Mouse (Mus musculus): ENCODE measurements at regions not wholly inside any gene's neighbourhood (a gene's known extent, or its start where the extent isn't known, plus 50 kb on each side); places are given as distances from the start of the nearest gene placed in this dataset.

GRCm38 (mm10) chr17:51683318-51683717 is 149.8 kb downstream of the Satb1 start:
- no peak for DNase-seq (ENCODE audit: low spot score)

DNA sequence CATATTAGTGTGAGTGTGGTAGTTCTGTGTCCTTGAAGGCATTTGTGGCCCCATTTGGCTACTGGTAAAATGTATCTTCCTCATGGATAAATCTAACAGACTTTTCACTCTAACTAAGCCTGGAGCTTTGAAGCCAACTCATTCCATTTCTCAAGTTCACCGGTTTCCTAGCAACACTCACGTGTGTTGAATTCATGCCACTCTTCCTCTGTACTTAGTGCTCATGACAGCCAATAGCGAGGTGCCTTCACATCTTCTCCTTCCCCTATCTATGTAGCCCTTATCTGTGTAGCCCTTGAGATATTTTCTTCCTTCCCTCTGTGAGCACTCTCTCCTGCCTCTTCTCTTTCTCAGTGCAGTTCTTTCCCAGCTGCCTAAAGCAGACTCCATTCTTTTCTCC is 150.7 kb downstream of the Satb1 start:
- no peak for DNase-seq (ENCODE audit: low spot score)

GRCm38 (mm10) chr17:51677451-51677850 is 155.6 kb downstream of the Satb1 start:
- DNase-seq (ENCODE audit: low spot score), result no peak

DNA sequence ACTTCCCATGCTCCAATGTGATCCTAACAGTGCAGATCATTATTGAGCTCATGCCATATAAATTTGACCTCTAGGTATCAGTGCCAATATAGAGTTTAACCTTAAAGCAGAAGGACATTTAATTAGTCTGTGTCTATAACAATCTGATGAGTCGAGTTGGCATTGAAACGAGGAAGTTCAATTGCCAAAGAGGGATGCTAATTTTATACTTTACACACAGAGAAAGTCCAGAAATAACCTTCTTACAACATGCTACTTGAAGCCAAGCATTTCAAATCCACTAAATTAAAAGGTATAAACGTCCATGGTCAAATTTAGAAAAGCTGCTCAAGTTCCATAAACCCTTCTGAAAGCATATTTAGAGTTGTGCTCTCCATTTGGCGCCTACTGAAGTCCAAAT is 174.7 kb downstream of the Satb1 start:
- no peak for DNase-seq (ENCODE audit: low spot score)

GRCm38 (mm10) chr17:51653881-51654280 is 179.2 kb downstream of the Satb1 start:
- DNase-seq (ENCODE audit: low spot score), result peak; percentile 27

DNA sequence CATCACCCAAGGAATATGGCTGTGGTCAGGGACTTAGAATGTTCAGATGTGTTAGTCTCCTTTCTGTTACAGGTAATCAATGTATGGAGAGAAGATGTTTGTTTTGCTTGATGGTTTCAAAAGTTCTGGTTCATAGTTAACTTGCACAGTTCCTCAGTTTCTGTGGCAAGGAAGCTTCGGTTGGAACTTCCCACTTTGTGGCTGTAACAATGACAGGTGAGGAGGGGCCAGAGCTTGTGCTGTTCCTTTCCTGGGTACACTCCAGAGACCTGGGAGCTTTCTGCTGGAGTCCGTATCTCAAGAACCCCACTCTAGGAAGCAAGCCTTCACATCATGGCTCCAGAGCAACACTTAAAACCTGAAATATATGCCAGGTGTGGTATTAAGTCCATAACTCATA is 181.2 kb downstream of the Satb1 start:
- no peak for DNase-seq (ENCODE audit: low spot score)

DNA sequence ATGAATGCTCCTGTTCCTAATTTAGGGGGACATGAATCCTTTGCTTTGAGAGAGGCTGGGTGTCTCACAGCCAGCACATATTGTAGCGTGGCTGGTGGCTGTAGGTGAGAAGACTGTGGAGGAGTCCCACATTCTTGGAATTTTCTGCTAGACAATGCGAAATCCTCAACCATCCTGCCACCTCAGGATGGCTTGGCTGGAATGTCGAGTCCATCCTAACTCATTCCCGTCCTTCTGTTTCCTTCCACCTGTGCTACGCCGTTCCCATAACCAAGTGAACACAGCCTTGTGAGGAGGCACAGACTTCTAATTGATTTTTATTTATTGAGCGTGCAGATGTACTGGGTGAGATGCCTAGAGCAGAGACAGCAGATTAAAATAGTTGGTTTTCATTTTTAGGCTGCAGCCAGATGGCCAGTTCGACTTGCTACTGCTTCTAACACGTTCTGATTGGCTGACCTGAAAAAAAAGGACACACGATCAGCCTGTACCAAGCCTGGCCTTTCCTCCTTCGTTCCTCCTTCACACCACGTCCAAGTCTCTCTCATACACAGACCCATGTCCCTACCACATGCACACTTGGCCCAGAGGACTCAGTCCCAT is 183.8 kb downstream of the Satb1 start:
- no peak for DNase-seq (ENCODE audit: low spot score)

- no peak for DNase-seq (ENCODE audit: low spot score)
Observed at GRCm38 (mm10) chr17:51646416-51646815, 186.7 kb downstream of the Satb1 start.

- no peak for DNase-seq (ENCODE audit: low spot score)
Observed at GRCm38 (mm10) chr17:51645866-51646265, 187.2 kb downstream of the Satb1 start.

DNA sequence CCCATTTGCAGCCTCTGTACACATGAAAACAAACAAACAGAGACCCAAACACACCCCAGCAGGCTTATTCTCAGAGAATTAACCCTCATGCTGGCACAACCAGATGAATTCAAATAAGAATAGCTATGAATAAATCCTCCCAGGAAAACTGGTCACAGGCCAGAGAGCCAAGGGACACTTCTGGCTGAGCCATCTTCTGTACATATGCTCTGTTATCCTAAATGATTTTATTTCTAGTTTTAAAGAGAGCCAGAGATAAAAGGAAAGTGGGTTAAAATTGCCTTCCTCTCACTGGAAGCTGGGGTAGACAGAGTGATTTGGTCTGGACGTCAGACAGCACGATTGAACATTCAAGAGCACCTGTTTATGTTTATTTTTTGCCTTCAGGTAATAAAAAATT is 190.4 kb downstream of the Satb1 start:
- DNase-seq (ENCODE audit: low spot score), result no peak

DNA sequence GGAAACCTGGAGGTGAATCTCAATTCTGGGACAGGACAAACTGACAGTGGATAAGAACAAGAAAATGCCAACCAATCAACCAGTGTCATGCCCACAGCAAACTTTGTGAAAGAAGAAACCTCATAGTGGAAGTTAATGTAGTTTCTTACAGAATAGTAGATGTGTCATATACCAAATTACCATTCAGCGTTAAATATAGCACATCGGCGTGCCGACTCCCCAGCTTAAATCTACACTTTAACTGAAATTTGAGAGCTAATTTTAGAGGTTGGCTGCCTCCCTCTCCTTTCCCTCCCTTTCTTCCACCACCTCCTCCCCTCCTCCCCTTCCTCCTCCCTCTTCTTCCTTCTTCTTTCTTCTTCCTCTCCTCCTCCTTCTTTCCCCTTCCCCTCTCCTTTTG is 197.2 kb downstream of the Satb1 start:
- DNase-seq (ENCODE audit: low spot score), result no peak

DNA sequence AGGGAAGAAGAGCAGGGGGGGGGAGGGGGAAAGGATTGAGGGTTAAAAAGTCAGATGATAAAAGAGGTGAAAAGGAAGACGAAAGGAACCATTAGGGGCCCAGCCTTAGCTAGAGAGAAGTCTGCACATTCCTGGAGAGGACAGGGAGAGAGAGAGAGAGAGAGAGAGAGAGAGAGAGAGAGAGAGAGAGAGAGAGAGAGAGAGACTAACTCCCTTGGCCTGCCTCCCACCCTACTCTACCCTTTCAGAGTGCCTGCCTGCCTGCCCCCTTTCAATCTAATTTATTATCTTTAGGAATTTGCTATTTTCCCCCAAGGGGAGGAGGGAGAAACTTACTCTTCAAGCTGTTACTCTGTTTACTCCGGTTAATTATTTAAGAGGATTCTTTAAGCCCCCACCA is 201.5 kb downstream of the Satb1 start:
- DNase-seq (ENCODE audit: low spot score), result no peak

- no peak for DNase-seq (ENCODE audit: low spot score)
Observed at GRCm38 (mm10) chr17:51620528-51620927, 212.6 kb downstream of the Satb1 start.

GRCm38 (mm10) chr17:51585263-51585662 is 247.8 kb downstream of the Satb1 start:
- no peak for DNase-seq (ENCODE audit: low spot score)

- peak; percentile 14 for DNase-seq (ENCODE audit: low spot score)
Observed at GRCm38 (mm10) chr17:51583984-51584880, 248.9 kb downstream of the Satb1 start.

- DNase-seq (ENCODE audit: low spot score), result peak; percentile 64
Observed at GRCm38 (mm10) chr17:51583277-51583676, 249.8 kb downstream of the Satb1 start.

DNA sequence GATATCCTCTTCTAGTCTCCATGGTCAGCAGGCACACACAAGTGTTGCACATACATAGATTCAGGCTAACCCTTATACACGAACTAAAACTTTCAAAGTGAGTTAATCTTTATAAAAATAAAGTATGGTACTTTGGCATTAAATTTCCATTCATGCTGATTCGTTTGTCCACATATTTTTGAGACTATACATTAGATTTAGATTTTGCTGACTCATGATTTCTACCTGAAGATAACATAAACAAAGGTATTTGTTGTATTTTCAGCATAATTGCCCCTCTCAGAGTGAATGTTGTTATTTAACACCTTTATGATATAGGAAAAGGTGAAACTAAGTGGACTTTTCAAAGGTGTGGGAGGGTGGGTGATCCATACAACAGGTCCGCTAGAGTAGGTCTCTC is 277.2 kb downstream of the Satb1 start:
- no peak for DNase-seq (ENCODE audit: low spot score)

DNA sequence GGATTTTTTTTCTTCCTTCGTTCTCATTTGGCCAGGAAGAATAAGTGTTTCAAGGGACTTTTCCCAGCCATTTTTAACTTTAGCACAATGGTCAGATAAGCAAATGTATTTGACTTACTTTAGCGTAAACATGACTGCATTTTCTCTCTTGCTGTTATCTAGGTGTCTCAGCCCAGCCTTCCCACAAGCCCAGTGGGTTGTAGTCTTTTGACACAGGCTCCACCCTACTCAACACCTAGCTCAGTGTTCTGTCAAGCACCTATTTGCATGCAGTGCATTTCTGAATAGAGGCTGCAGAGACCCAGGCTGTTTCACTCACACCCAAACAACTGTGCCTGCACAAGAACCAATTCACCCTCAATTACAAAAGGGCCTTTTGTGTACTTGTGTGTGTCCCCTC is 278.6 kb downstream of the Satb1 start:
- DNase-seq (ENCODE audit: low spot score), result no peak

GRCm38 (mm10) chr17:51552277-51553015 is 280.6 kb downstream of the Satb1 start:
- DNase-seq (ENCODE audit: low spot score), result no peak

GRCm38 (mm10) chr17:51546999-51547398 is 286.1 kb downstream of the Satb1 start:
- no peak for DNase-seq (ENCODE audit: low spot score)

GRCm38 (mm10) chr17:51542544-51542943 is 290.5 kb downstream of the Satb1 start:
- no peak for DNase-seq (ENCODE audit: low spot score)

DNA sequence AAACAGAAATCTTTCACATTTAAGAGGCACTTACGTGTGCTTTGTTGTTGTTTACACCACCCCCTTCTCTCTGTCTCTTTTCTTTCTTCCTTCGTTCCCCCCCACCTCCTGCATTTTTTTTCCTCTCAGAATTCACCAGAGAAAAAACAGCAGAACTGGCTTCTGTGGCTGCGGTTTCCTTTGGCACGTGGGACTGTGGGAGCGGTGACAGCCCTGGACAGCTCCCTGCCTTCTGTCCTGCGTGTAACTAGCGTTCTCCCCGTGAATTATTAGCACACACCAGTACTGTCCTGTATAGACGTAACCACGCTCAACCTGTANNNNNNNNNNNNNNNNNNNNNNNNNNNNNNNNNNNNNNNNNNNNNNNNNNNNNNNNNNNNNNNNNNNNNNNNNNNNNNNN is 298.4 kb downstream of the Satb1 start:
- no peak for DNase-seq (ENCODE audit: low spot score)

- DNase-seq (ENCODE audit: low spot score), result no peak
Observed at GRCm38 (mm10) chr17:51534270-51534669, 298.8 kb downstream of the Satb1 start.
